Mouse (Mus musculus) liver, adult 2 months (tissue): Measurements from ENCODE around the gene Slc35e3. TPM values are rescaled to one million over a fixed set of nuclear protein-coding genes. Genes with fewer than 3 reads are reported as not detected.

Experiments used
- DNase-seq: peaks from one replicate; pipeline ENCODE4 v3.0.0-alpha.2; 2011; ENCODE audit warnings: low read depth, low spot score; ENCODE audit errors: extremely low read depth
- H3K27ac ChIP-seq: fragments of 200-500 bp; replicated peaks from 2 replicates; pipeline ENCODE4 v1.5.1; 2012; ENCODE audit warnings: low read depth, mild to moderate bottlenecking, control low read depth, inconsistent platforms, low read length; ENCODE audit not compliant: insufficient read depth
- H3K27me3 ChIP-seq: fragments of 200-500 bp; 2 replicates; pipeline ENCODE4 v1.6.1; 2012; ENCODE audit warnings: mild to moderate bottlenecking, moderate library complexity, low read length, inconsistent platforms; ENCODE audit not compliant: control insufficient read depth, insufficient read depth
- H3K36me3 ChIP-seq: fragments of 200-500 bp; 2 replicates; pipeline ENCODE4 v1.6.1; 2012; ENCODE audit warnings: low read length, inconsistent platforms; ENCODE audit not compliant: control insufficient read depth, insufficient read depth
- H3K4me1 ChIP-seq: fragments of 200-500 bp; 2 replicates; pipeline ENCODE4 v1.6.1; 2011; ENCODE audit warnings: low read length; ENCODE audit not compliant: control insufficient read depth, insufficient read depth
- H3K4me3 ChIP-seq: fragments of 200-500 bp; 2 replicates; pipeline ENCODE4 v1.5.1; 2011; ENCODE audit warnings: low read depth, mild to moderate bottlenecking, control low read depth, low read length, moderate library complexity; ENCODE audit not compliant: insufficient read depth
- H3K79me2 ChIP-seq: fragments of 200-500 bp; 2 replicates; pipeline ENCODE4 v1.6.1; 2012; ENCODE audit warnings: inconsistent platforms, mild to moderate bottlenecking, low read length, moderate library complexity; ENCODE audit not compliant: control insufficient read depth, insufficient read depth
- H3K9ac ChIP-seq: fragments of 200-500 bp; 2 replicates; pipeline ENCODE4 v1.6.1; 2012; ENCODE audit warnings: low read depth, mild to moderate bottlenecking, control low read depth, inconsistent platforms, low read length
- CTCF ChIP-seq: fragments of 200-500 bp; IDR thresholded peaks from 2 replicates; pipeline ENCODE4 v1.5.1; 2011; ENCODE audit warnings: low read depth, low read length, control low read depth
- POLR2A ChIP-seq: fragments of 200-500 bp; IDR thresholded peaks from 2 replicates; pipeline ENCODE4 v1.6.1; 2011; ENCODE audit warnings: low read length, control low read depth; ENCODE audit not compliant: insufficient read depth; ENCODE audit errors: extremely low read depth
- WGBS: fragments of 180-500 bp; shearing (Covaris S2); methylation state at CpG from one replicate; pipeline ENCODE4 v1.1.7; 2018; 5-methylcytosine and 5-hydroxymethylcytosine counted together
- polyA plus RNA-seq: library from polyadenylated mRNA; depleted of rRNA; stranded (reverse); fragments of >200 nt; gene quantifications from 2 replicates; pipeline ENCODE4 v1.2.3, GENCODE M21; 2012; rRNA removed
- total RNA-seq: library from RNA; depleted of rRNA; stranded (reverse); fragments of >200 nt; gene quantifications from 2 replicates; pipeline ENCODE4 v1.2.3, GENCODE M21; 2014; rRNA removed

Slc35e3 gene
- total and polyA plus RNA-seq, 2 experiments, result 4.1 to 7.1 TPM

- H3K9ac ChIP-seq, result no peak overlapping the region
- no peaks in the 10 kb centered on the region for H3K79me2 ChIP-seq
- H3K27ac ChIP-seq, result no peak overlapping the region
- H3K27me3 ChIP-seq, result no peaks in the 10 kb centered on the region
- 91% methylated on average over 15 of the region's 15 CpGs for WGBS
- peaks cover 12% of the 10 kb centered on the region for H3K36me3 ChIP-seq
- no peak overlapping the region for H3K4me3 ChIP-seq
- no peak for DNase-seq
- no peak for TF ChIP-seq CTCF
- no peak for TF ChIP-seq POLR2A
- no peaks in the 10 kb centered on the region for H3K4me1 ChIP-seq
Observed at GRCm38 (mm10) chr10:117685171-117685848, 60.9 kb downstream of the Slc35e3 start.

- Histone ChIP-seq H3K79me2 (no peaks in the 10 kb centered on the region), H3K4me3 (no peak overlapping the region), H3K9ac (no peak overlapping the region), H3K27ac (no peak overlapping the region), H3K27me3 (no peaks in the 10 kb centered on the region), H3K36me3 (peaks cover 6% of the 10 kb centered on the region), H3K4me1 (no peaks in the 10 kb centered on the region)
- no peak for DNase-seq
- 85% methylated on average over 19 of the region's 19 CpGs for WGBS
- TF ChIP-seq POLR2A (no peak), CTCF (no peak)
Observed at GRCm38 (mm10) chr10:117684298-117685170, 61.6 kb downstream of the Slc35e3 start.

- DNase-seq, result no peak
- no peak overlapping the region for H3K4me3 ChIP-seq
- H3K79me2 ChIP-seq, result no peaks in the 10 kb centered on the region
- no peak overlapping the region for H3K9ac ChIP-seq
- H3K27me3 ChIP-seq, result no peaks in the 10 kb centered on the region
- TF ChIP-seq POLR2A, result no peak
- H3K36me3 ChIP-seq, result no peaks in the 10 kb centered on the region; the same call in 1 of the 2 replicates
- WGBS, result 94% methylated on average over 9 of the region's 9 CpGs
- no peaks in the 10 kb centered on the region for H3K4me1 ChIP-seq
- H3K27ac ChIP-seq, result no peak overlapping the region
Observed at GRCm38 (mm10) chr10:117683734-117684037, 62.5 kb downstream of the Slc35e3 start.

Other genes with a start within 250 kb of the Slc35e3 start
- 1.4 and 1.7 TPM in 2 replicates for gene Cpm, start 116.9 kb downstream of the Slc35e3 start, total RNA-seq
- gene Cpm, start 116.9 kb downstream of the Slc35e3 start, polyA plus RNA-seq, result 0.76 and 0.80 TPM in 2 replicates
- 24.6 and 27.7 TPM in 2 replicates for gene Mdm2, start 35.6 kb downstream of the Slc35e3 start, total RNA-seq
- gene Mdm2, start 35.6 kb downstream of the Slc35e3 start, polyA plus RNA-seq, result 18.2 and 19.8 TPM in 2 replicates
- gene Nup107, start 46.3 kb upstream of the Slc35e3 start, total RNA-seq, result 4.1 and 4.4 TPM in 2 replicates
- gene Nup107, start 46.3 kb upstream of the Slc35e3 start, polyA plus RNA-seq, result 1.2 and 1.8 TPM in 2 replicates
- 44.6 and 47.7 TPM in 2 replicates for gene Rap1b, start 99.7 kb upstream of the Slc35e3 start, total RNA-seq
- 12.5 and 14.5 TPM in 2 replicates for gene Rap1b, start 99.7 kb upstream of the Slc35e3 start, polyA plus RNA-seq